Mouse (Mus musculus) midbrain, embryonic 12.5 days (tissue): Measurements from ENCODE around the gene Serf2. TPM values are rescaled to one million over a fixed set of nuclear protein-coding genes. Genes with fewer than 3 reads are reported as not detected.

Experiments
- microRNA-seq: library from miRNA; unstranded; fragments of <30 nt; microRNA quantifications from one replicate; pipeline ENCODE4, GENCODE M21; 2017
- polyA plus RNA-seq: library from polyadenylated mRNA; unstranded; fragments of >200 nt; fragmentation: Nextera tagmentation; extraction: Ambion mirVana; gene quantifications from 2 replicates; pipeline ENCODE4 v1.2.1, GENCODE M21; 2016

Gene Serf2
- polyA plus RNA-seq, 1 experiment from 2014 or later, result 456 TPM

Small RNA genes within 50 kb of the gene (microRNA-seq; reads per million reads assigned to microRNA genes)
- gene Gm22953, result not detected

Other genes with a start within 250 kb of the Serf2 start
- 230 and 245 TPM in 2 replicates for gene Trp53bp1, start 177.8 kb upstream of the Serf2 start, polyA plus RNA-seq
- gene Map1a, start 159.6 kb upstream of the Serf2 start, polyA plus RNA-seq, result 14.7 and 16.8 TPM in 2 replicates
- 13.2 and 15.1 TPM in 2 replicates for gene Ppip5k1, start 93.8 kb upstream of the Serf2 start, polyA plus RNA-seq
- 6.4 and 7.2 TPM in 2 replicates for gene Ckmt1, start 91.5 kb upstream of the Serf2 start, polyA plus RNA-seq
- gene Strc, start 62.0 kb upstream of the Serf2 start, polyA plus RNA-seq, result not detected in 2 replicates
- 457 and 459 TPM in 2 replicates for gene Pdia3, start 35.4 kb upstream of the Serf2 start, polyA plus RNA-seq
- 3.0 and 3.3 TPM in 2 replicates for gene Catsper2, start 35.4 kb upstream of the Serf2 start, polyA plus RNA-seq
- gene Ell3, start 4.9 kb upstream of the Serf2 start, polyA plus RNA-seq, result 1.7 and 2.3 TPM in 2 replicates
- 108 and 127 TPM in 2 replicates for gene Hypk, start 4.1 kb downstream of the Serf2 start, polyA plus RNA-seq
- 0.85 and 1.2 TPM in 2 replicates for gene Serinc4, start 7.6 kb downstream of the Serf2 start, polyA plus RNA-seq
- gene Mfap1b, start 24.9 kb downstream of the Serf2 start, polyA plus RNA-seq, result 66.4 and 70.8 TPM in 2 replicates
- gene Mfap1a, start 57.5 kb downstream of the Serf2 start, polyA plus RNA-seq, result 31.9 and 34.8 TPM in 2 replicates
- 11.0 TPM in 2 replicates for gene Wdr76, start 57.5 kb downstream of the Serf2 start, polyA plus RNA-seq